Mouse (Mus musculus): ENCODE results near the gene Cd55.

Gene Cd55

DNA sequence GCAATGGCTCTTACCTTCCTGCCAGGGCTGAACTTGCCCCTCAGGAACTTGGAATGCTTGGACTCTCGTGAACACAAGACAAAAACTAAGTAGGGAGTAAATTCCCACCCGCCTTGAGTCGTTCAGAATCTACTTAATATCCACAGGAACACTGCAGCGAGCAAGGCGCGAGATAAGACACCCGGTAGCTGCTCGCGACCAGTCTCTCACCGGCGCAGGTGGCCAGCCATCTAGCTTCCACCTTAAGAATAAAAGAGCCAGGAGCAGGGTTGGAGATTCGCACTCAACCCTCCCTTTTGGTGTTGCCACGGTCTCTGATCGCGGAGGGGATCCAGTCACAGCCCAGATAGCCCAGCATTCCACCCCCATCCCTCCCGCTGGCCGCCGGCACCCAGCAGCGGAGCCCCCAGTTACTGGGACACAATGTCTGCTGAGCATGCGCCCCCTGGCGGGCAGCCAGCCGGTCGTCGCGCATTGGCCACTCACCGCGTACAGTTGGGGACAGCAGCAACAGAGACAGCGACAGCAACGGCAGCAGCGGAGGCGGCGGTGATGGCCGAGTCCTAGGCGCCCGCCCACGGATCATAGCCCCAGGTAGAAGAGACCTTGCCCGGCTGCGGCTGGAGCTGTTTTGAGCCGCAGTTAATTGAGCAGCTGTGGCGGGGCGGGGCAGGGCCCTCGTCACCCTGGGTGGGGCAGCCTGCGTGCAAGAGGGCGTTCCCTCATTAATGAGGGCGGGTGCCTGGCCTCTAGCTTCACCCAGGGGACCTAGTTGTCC lies at the start of gene Cd55:
Gene Cd55, minus strand, starts transcription at position 661 of the 778 bp plus-strand sequence.
- 1% methylated on average over 44 of the region's 45 CpGs for WGBS

DNA sequence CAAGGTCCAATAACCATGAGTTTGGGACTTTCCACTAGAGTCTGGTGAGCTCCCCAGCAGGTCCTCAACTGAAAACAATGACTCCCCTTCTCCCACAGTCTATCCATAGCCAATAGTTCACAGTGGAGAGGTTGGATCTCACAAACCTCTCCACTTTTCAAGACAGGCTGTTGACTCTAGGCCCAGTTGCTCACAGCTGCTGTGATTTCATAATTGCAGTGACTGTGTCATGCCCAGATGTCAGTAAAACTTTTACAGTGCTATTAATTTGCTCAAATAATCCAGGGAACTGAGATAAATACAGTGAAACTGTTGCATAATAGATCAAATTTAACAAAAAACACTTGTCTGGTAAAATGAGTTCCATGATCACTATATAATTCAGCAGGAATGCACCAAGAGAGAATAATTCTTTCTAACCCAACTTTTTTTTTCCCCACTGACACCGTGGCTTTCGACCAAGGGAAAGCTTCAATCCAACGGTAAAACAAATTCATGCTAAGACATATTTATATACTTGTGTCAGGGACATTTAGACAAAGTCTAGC lies 49.4 kb upstream of the Cd55 start:
- WGBS, result 69% methylated on average over 3 of the region's 3 CpGs

DNA sequence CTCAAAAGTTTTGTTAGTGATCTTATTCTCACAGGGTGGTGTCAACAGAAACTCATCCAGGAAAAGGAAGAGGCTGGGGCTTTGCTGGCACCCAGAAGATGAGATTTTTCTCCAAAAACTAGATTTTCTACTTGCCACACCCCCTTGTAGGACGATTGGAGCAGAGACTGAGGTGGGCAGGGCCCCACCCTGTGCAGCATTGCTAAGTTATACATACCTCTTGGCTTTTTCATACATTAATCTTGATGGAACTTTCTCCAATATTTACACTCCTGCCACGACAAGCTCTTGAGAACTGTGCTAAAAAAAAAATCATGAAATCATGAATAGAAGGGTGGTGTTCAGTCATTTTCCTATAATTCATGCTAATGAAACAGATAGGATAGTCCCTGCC lies 46.4 kb upstream of the Cd55 start:
- 50% methylated on average over 2 of the region's 2 CpGs for WGBS

DNA sequence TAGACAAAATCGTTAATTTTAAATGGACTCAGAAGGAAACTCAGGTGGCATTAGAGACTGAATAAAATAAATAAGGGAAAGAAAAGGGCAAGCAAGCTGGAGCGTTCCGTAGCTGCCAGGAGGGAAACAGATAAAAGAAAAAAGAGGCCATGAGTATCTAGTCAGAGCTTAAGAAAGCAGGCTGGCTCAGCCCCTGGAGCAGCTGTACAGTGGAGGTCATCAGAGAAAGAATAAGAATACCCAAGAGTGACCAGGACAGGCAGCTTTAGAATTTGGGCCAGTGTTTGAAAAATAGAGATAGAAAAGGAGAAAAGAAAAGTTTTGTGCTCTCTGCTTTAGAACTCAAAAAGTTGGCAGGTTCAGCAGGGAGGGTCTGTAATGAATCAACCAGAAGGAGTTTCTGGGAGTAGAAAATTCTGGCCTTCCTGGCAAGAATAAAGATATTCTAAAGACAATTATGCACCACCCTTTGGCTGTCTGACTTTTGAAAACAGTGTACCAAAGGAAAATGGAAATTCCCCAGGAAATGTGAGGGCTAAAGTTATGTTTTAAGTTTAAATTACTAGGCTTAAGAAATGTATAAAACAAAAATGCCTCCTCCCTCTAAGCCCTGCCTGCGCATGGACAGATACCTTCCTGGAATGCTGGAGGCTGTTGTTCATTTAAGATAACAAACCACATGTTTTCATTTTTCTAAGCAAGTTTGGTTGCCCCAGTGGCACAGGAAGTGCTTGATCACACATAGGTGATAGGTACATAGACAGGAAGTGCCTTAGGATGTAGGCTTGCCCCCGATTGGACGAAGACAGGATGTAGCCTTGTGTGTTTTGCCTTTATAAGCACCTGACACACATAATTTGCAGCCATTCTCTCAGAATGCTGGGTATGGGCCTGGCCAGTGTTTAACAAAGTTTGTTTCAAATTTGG lies 45.7 kb upstream of the Cd55 start:
- WGBS, result 63% methylated on average over 6 of the region's 6 CpGs

DNA sequence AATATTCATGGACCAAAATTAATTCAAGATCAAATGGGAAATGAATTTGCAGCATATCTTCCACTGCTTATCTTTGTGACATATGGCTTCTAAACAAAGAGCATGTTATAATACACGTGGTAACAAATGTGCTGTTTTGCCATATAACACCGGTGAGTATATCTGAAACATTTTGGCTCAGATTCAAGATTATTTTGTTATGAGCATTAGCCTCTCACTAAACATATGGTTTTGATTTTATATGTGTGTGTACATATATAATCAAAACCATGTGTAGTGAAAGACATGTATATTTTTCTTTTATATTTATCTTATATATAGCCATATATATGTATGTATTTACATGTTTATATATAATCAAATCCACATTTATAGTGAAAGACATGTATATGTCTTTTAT lies 44.9 kb upstream of the Cd55 start:
- 69% methylated on average over 2 of the region's 2 CpGs for WGBS

DNA sequence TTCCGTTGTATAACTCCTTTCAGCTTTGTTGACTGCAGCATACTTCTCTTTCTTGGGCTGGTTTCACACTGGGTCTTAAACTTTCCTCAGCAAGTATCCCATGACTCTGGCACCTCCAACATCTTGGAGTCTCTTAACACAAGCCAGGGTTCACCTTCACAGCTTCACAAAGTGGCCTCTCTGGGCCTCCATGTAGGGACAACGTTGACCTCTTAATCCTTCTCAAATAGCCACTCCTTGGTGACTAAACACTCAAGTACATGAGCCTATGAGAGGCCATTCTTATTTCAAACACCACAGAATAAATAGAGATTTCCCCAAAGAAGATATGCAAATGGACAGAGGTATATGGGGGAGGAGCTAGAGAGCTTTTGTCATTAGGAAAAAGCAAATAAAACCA lies 37.4 kb upstream of the Cd55 start:
- 80% methylated on average over 2 of the region's 2 CpGs for WGBS

DNA sequence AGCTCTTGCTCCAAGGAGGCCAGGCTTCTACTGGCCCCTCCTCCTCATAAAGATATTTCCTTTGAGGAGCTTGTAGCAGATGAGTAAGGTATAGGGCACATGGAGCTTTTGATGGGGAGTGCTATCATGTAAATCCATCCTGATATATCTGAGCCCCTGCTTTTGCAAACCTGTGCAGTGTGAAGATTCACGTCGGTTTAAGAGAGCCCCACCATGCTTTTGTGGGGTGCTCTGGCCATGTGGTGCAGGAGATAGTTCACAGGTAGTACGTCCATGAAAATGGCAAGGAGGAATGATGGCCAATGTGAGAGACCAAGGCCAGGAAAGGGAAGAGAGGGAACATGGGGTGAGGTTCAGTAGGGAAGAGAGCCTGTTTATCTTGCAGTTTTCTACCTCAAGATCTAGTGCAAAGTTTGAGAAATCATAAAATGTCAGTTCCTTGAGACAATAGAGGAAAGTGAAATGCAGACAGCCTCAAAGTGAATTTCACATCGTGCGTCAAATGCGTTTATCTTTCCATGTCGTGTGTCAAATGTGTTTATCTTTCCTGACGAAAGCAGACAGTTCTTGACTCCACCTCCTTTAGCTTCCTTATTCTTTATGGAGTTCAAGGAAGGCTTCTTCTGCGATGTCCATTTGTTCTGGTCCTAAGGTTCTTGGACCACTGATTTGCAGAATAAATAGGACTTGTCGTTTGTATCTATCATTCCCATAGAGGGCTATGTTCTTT lies 24.4 kb upstream of the Cd55 start:
- WGBS, result 88% methylated on average over 10 of the region's 10 CpGs

DNA sequence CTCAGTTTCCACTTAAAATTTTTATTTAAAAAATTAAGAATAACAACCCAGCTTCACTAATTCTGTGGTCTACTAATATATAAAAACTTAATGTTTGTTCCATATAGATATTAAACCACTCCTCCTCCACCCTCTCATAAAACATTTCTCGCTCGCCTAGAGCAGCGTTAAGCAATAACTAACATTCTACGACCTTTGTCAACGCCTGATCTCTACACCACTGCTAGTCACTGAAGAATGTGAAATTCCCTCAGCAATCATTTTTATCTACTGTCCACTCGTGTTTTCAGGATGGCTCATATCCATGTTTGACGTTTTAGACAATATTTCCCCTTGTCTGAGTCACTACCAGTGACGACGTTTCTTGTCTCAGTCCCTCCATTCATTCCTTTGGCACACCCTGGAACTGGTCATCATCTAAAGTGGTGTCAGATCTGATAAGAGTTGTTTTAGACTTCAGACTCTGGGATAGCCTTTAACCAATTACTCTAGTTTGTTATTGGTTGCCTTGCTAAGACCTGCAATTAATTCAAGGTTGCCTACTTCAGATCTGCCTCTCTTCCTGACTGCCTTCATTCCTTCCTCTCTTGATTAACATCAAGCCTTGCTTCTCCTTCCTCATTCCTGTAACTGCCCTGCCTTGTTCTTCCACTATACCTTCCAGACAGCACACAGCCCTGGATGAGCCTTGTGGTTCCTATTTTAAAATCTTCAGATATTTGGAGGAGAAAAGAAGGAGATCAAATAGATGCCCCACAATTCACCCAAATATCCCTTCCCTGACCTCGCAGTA lies 23.5 kb upstream of the Cd55 start:
- WGBS, result 86% methylated on average over 10 of the region's 10 CpGs

DNA sequence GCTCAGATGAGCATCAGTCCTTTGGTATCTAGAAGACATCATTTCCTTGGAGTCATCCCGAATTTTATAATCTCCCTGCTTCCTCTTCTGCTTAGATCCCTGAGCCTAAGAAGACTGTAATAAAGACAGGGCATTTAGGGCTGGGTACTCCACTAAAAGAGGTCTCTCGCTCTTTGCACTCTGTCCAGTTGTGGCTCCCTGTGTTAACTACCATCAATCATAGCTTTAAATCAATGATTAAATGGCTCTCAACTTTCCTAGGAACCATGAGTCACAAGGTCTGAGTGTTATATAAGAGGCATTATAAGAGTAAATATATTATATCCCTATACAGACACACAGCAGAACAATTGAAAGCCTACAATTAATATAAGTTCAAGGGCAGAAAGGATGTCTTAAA lies 22.8 kb upstream of the Cd55 start:
- 79% methylated on average over 2 of the region's 2 CpGs for whole genome bisulfite sequencing

DNA sequence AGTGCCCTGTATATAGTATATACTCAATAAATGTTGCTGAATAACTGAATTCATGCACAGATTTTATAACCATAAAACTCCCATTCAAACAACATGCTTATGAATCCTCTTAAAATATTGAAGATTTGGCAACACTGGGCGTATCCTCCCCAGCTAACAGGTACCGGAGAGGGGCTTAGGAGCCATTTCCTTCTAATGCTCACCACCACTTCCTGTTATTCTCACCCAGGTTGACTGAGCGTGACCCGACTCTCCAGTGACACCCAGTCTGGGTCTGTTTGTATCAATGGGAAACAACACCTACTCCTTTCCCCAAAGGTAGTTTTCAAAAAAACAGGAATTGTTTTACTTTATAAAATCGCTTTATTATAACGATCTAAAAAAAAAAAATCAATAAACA lies 12.4 kb upstream of the Cd55 start:
- 82% methylated on average over 6 of the region's 6 CpGs for WGBS

DNA sequence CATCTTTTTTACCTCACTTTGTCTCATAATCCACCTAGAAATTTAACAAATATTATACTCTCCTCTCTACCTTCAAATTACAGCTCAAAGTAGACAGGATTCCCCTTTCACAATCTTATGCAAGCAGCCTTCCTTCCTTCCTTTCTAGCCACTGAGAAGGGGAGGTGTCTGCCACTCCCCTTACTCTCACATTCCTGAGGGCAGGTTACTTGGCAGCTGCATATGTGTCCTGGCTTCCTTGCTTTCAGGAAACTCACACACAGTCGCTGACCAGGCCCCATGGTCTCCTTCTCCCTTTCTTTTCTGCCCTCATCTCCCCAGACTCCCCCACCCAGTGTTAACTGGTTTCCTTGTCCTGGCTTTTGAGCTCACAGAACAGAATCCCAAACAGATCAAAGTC lies 11.7 kb upstream of the Cd55 start:
- 47% methylated on average over 1 of the region's 1 CpGs for WGBS

DNA sequence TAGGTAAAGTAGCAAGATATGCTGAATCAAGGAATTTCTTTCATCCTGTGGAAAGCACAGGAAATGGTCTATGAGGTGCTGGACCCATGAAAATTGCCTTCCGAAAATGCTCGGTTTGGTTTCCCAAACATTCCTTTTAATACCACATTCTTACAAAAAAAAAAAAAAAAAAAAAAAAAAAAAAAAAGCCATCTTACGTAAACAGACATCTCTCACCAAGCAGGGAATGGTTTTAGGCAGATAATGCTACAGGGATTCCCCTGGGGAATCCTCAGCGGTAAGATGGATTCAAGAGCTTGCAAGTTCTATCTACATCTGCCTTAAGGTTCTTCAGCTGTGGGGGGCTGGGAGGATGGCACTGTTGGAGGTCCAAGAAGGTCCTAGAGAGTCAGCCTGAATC lies 7.5 kb upstream of the Cd55 start:
- 82% methylated on average over 4 of the region's 4 CpGs for WGBS

DNA sequence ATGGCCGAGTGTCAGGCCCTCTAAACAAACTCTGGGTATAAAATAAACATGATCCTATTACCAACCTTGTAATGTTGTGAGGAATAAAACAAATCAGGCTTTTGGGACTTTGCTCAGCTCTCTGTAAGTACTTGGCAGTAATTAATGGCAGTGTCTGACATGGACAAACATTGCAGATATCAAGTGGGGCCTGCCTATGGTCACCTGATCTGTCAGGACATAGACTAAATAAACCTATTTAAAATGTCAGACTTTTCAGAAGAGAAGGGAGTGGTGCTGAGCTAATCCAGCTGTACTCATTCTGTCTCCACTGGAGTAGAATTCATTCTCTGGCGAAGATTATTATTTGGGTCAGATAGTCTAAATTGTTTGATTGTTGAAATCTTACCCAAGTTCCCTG lies 4.9 kb upstream of the Cd55 start:
- 83% methylated on average over 2 of the region's 2 CpGs for WGBS

DNA sequence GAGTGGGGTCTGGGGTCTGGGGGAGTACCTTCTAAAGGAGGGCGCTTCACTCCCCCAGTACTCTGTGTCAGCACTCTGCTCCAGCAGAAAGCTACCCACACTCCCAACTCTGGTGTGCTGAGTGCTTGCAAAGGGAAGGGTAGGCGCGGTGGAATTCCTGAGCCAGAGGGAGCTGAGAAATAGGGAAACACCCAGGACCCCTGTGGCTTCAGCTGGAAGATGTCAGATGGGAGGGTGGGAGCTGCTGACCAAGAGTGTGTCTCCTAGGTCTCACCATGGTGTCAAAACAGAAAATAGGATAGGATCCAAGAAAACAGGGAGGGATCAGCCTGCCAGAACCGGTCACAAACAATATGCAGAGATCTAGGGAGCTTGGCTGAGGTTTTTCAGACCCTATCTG lies 323 bp upstream of the Cd55 start:
- WGBS, result 6% methylated on average over 4 of the region's 4 CpGs

DNA sequence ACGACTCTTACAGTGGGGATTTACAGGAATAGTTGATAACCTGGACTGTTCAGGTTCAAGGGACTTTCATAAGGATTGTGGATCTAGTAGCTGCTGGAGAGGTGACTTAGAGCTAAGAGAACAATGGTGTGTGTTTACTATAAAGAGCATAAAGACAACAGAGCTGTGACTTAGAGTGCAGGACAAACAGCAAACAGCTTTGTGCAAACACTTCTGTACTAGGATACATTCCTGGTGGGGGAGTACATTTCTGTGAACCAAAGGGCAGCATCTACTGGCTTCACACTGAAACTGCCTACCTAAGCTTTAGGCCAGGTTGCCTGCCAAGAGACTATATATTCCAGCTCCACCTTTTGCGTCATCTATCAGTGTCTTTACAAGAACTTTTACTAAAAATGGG lies 7.4 kb downstream of the Cd55 start:
- 98% methylated on average over 2 of the region's 2 CpGs for WGBS

DNA sequence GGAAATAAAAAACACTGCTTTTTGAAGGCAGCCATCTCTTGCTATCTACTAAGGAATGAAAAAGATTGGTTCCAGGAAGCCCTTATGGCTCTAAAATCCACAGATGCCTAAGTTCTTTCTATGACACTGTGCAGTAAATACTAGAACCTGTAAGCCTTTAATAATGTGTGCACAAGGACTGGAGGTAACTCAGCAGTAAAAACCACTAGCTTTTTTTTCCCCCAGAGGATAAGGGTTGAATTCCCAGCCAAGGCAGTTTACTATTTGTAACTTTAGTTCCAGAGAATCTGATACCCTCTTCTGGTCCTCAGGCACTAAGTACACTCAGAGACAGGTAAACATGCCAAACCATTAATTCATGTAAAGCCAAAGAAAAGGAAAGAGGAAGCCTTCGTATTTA lies 19.6 kb downstream of the Cd55 start:
- 92% methylated on average over 1 of the region's 1 CpGs for WGBS

DNA sequence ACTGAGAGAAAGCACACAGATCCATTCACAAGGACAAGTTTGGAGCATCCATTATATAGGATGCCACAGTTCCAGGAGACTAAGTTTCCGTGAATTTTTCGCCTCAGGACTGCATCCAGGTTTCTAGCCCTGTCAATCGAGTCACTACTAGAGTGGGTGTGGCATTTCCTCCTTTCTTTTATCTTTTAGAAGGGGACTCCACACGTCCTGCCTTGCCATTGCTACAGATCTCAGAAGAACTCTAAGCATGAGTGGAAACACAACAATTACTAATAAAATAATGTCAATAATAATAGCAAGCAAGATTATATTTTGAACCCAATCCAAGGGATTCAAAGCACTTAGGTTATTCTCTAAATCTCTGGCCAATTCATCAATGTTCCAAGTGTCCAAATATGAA lies 31.6 kb downstream of the Cd55 start:
- WGBS, result 78% methylated on average over 4 of the region's 4 CpGs

DNA sequence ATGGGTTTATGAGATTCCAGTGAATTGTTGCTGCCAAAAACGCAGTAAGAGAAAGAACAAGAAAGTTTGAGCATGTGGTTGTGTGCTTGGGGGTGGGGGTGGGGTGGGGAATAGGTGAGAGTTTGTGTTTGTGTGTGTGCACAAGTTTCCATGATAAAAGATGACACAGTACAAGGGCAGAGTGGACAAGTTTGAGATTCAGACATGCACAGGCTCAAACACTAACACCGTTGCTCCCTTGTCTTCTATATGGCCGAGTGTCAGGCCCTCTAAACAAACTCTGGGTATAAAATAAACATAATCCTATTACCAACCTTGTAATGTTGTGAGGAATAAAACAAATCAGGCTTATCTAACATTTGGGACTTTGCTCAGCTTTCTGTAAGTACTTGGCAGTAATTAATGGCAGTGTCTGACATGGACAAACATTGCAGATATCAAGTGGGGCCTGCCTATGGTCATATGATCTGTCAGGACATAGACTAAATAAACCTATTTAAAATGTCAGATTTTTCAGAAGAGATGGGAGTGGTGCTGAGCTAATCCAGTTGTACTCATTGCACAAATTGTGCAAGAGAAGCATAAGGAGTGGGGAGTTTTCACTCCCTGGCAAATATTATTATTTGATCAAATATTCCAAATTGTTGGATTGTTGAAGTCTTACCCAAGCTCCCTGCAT lies 35.2 kb downstream of the Cd55 start:
- WGBS, result 80% methylated on average over 3 of the region's 3 CpGs

DNA sequence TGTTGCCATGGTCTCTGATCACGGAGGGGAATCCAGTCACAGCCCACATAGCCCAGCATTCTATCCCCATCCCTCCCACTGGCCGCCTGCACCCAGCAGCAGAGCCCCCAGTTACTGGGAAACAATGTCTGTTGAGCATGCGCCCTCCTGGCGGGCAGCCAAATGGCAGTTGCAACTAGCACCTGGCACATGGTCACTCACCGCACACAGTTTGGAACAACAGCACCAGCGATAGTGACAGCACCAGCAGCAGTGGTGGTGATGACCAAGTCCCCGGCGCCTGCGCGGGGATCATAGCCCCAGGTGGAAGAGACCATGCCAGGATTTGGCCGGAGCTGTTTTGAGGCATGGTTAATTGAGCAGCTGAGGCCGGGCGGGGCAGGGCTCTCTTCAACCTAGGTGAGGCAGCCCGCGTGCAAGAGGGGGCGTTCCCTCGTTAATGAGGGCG lies 39.9 kb downstream of the Cd55 start, which contains the start of gene Cd55b:
Gene Cd55b, minus strand, starts transcription at position 346 of the 448 bp plus-strand sequence.
- WGBS, result 46% methylated on average over 18 of the region's 18 CpGs

DNA sequence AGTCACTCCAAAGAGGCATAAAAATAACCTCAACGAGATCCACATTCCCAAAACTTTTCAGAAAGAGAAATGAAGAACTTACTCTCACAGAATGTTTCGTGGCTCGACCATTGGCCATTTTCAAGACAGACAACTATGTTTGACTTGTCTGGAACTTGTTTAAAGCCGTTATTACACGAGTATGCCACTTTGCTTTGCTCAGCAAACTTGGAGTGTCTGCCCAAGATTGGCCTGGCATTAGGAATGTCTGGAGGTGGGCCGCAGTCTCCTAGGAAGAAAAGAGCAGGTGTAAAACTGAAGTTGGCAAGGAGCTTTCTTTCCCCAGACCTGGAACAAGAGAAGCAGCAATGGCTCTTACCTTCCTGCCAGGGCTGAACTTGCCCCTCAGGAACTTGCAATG lies 40.5 kb downstream of the Cd55 start:
- WGBS, result no CpG with 5 or more reads among the region's 6 CpGs
